In genomic region chr12:26311548-26311947, GRCm38 (mm10) we compare ENCODE assay signal across 8 mouse cellular contexts.
DNase-seq lines count a peak whose midpoint lies in the region; ATAC-seq and TF ChIP-seq lines count a peak whose summit lies in the region.
"Had no signal": no experiment of that assay in that cellular context is flagged by ENCODE, and none has a peak within 500 bp of the region (broad histone marks: within the 10 kb centered on the region; RNA-seq: fewer than 3 reads in every experiment).

No protein-coding gene starts in this region.

- H3K9ac ChIP-seq in liver, postnatal 0 days (replicated peaks) = no peak overlapping the region
- H3K9ac ChIP-seq in liver, embryonic 12.5 days = no peak overlapping the region

- no peak for TF ChIP-seq EP300 in liver, postnatal 0 days (IDR thresholded peaks at IDR 0.05; ENCODE audit: low read depth)

- H3K4me3 ChIP-seq in liver, postnatal 0 days (ENCODE audit: low read depth, low read length) = no peak overlapping the region
- no peak overlapping the region for H3K4me3 ChIP-seq in liver, embryonic 12.5 days
- H3K4me3 ChIP-seq in cerebellum, adult 2 months (replicated peaks; ENCODE audit: insufficient read depth, low read depth, low read length) = no peak overlapping the region
- H3K4me3 ChIP-seq: myocyte had no signal

- CTCF ChIA-PET in Patski (lab: Charles Lee) = no interaction called here

- peak; percentile 48 for DNase-seq in liver, postnatal 0 days
- no peak for DNase-seq in Patski (ENCODE audit: low read depth, low spot score)
- peak; percentile 57 to 66 for DNase-seq in cerebellum, adult 2 months
- peak; percentile 29 to 74 for DNase-seq in layer of hippocampus, postnatal 25 days (ENCODE audit: extremely low spot score in 1 of 2, low spot score in 1 of 2)
- peak; percentile 82 for DNase-seq in retina, embryonic 14.5 days (ENCODE audit: low spot score)

- in situ Hi-C loops in Patski (cut with MboI; ENCODE audit: low pct_unique_long_range_greater_than_20kb) = loop anchor here (5.0 kb wide), 1 partner anchor 106 kb away; the partner anchor contains the start of gene Rnf144a

- no peak for TF ChIP-seq POLR2A in cerebellum, adult 2 months (IDR thresholded peaks at IDR 0.05; ENCODE audit: borderline replicate concordance, insufficient read depth, low read length)

- 0 out of 2 replicates have a peak, but pooled peaks cover 4% of the 10 kb centered on the region for H3K36me3 ChIP-seq in liver, postnatal 0 days (replicated peaks; ENCODE audit: insufficient read depth, low read length)
- peaks cover 4% of the 10 kb centered on the region; the same call in 1 of the 2 replicates for H3K36me3 ChIP-seq in liver, embryonic 12.5 days

- peak; percentile 80 for TF ChIP-seq CTCF in liver, postnatal 0 days (IDR thresholded peaks at IDR 0.05; ENCODE audit: low read depth)
- TF ChIP-seq CTCF in Patski (IDR thresholded peaks at IDR 0.05) = peak; percentile 66
- peak; percentile 62; the same call in 1 of the 2 replicates for TF ChIP-seq CTCF in cerebellum, adult 2 months (IDR thresholded peaks at IDR 0.05; ENCODE audit: borderline replicate concordance, insufficient read depth, low read depth, low read length)

- H3K4me2 ChIP-seq in liver, postnatal 0 days (ENCODE audit: low read depth, low read length) = no peak overlapping the region
- no peak overlapping the region for H3K4me2 ChIP-seq in liver, embryonic 12.5 days

- POLR2A ChIA-PET in Patski (lab: Charles Lee) = no interaction called here

- H3K27ac ChIP-seq in liver, postnatal 0 days (ENCODE audit: low read depth) = no peak overlapping the region
- H3K27ac ChIP-seq in liver, embryonic 12.5 days = no peak overlapping the region
- H3K27ac ChIP-seq in cerebellum, adult 2 months (ENCODE audit: insufficient read depth, low read length) = no peak overlapping the region

- no peak for ATAC-seq in liver, postnatal 0 days
- ATAC-seq in liver, embryonic 12.5 days = no peak
- ATAC-seq in Patski = no peak
- ATAC-seq in frontal cortex, adult (ENCODE audit: low TSS enrichment) = peak; percentile 60

- H3K27me3 ChIP-seq in liver, postnatal 0 days (ENCODE audit: insufficient read depth, low read length) = no peaks in the 10 kb centered on the region
- H3K27me3 ChIP-seq in liver, embryonic 12.5 days (replicated peaks) = no peaks in the 10 kb centered on the region
- H3K27me3 ChIP-seq in Patski = no peaks in the 10 kb centered on the region
- H3K27me3 ChIP-seq in cerebellum, adult 2 months (ENCODE audit: control insufficient read depth, insufficient read depth, low read length) = no peaks in the 10 kb centered on the region

- no peaks in the 10 kb centered on the region for H3K9me3 ChIP-seq in liver, postnatal 0 days (ENCODE audit: low read length)
- H3K9me3 ChIP-seq in liver, embryonic 12.5 days (replicated peaks) = no peaks in the 10 kb centered on the region

- H3K4me1 ChIP-seq in liver, postnatal 0 days (ENCODE audit: insufficient read depth) = peaks cover 6% of the 10 kb centered on the region; the same call in 1 of the 2 replicates
- no peaks in the 10 kb centered on the region for H3K4me1 ChIP-seq in liver, embryonic 12.5 days
- no peaks in the 10 kb centered on the region for H3K4me1 ChIP-seq in cerebellum, adult 2 months (ENCODE audit: control insufficient read depth, insufficient read depth, low read length)
